Mouse (Mus musculus) cerebellum, adult 11 months (tissue): ENCODE data around the gene Cyp26b1.
"Not testable (repeated sequence)": the region's sequence is repeated elsewhere in the genome, so short reads cannot be mapped to it uniquely, and the experiment has no call there.

Experiments used
- DNase-seq: peaks from one replicate; pipeline ENCODE4 v3.0.0; 2022

Gene Cyp26b1

DNA sequence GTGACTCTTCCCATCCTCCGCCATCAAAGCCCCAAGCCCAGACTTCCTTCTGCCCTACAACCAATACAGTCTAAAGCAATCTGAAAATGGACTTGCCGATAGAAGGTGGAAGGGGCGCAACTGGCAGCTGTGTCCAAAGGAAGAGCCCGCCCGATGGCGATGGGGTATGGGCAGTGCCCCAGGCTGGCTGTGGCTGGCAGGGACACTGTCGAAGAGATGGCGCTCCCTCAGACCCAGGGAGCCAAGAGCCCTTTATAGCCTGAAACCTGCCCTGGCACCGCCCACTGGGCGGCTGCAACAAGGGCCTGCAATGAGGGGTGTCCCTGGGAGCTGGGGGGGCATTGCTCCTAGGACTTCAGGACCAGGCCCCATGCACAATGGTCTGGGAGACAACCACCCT lies at the start of gene Cyp26b1:
Gene Cyp26b1, minus strand, starts transcription at position 216 of the 400 bp plus-strand sequence.
- DNase-seq = no peak

DNA sequence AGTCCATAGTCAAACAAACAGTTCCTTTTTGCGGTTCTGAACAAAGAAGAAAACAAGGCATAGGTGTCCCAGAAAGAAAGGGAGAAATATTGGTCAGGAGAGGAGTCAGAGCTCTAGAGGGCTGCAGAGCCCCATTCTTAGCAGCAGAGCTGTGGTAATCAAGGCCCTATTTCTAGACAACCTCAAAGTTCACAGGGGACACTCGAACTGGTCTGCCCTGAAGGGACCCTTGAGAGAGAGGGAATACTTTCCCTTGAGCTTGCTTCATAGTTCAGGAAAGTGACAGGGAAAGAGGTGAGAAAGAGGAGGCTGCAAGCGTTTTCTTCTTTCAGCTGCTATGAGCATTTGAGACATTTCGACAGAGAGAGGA lies 47.3 kb upstream of the Cyp26b1 start:
- no peak for DNase-seq

DNA sequence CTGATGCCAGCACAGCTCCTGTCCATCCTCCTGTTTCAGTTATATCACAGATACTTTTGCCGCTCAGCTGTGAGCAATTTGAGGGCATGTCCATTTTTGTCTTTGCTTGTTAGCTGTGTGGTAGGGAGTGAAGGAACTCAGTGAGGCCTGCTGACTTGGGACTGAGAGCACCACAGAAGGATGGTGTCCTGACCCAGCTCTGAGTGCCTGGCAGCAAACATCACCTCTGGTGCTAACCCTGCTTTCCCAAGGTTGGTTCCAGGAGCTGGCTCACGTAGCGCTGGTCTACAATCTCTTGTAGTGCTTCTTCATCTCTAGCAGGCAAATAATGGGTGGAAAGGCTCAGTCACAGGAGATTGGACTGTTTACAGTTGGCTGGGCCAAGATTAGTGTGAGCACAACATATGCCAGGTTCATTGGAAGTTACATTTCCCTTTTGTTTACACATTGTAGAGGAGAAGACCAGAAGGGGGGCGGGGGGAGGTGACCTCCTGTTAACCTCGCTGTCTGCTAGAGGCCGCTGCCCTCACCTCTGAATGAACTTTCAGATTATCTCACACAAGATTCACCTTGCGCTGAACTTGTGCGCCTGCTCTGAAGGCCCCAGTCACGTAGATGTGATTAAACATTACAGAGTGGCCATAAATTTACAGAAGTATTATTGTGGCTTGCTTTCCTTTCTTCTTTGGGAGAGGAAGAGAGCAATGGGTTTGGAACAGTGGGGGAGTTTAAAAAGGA lies 46.8 kb upstream of the Cyp26b1 start:
- DNase-seq = no peak

DNA sequence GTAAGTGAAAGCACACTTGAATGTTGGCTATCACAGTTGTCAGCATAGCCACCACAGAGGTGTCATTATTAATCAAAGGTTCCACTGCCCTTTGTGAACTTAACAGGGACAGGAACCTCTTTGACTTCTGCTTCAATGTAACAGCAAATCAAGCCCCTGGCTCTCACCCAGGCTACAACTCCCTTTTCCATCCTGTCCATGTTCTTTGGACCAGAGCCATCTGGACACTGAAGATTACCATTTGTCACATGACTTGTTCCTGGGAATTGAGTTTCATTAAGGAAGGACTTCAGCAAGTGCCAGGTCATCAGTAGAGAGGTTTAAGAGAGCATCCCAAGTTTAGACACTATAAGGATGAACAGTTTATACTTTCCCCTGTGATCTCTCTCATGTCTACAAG lies 44.5 kb upstream of the Cyp26b1 start:
- DNase-seq = no peak

DNA sequence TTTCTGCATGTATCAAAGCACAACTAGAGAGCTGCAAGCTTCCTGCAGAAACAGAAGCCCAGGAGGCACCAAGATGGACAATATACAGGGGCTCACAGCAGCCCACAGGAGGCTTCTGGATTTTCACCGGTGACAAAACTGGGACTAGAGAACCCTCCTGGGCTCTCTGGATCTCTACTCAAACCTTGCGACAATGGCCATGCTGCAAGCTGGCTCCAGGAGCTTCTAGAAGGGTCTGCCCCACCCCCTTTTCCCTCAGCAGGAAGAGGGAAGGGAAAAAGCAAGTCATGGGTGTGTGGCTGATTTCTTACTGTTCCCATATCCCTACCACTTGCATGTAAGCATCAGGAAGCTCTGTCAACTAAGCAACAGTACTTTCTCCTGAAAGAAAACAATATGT lies 37.9 kb upstream of the Cyp26b1 start:
- no peak for DNase-seq

DNA sequence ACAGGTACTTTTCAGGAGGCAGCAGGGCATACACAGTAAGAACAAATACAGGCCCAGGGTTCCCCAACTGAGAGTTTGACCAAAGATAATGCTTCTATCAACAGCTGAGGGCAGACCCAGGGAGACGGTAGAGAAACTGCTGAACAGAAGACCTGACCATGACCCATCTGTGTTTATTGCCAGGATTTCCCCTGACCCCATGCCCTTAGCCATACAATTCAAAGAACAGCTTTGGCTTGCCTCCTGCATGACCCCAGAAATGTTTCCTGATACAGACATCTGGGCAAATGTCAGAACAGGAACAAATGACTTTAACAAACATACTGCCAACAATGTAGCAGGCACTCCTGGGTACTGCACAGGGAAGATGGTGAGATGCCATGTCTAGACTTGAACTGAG lies 36.6 kb upstream of the Cyp26b1 start:
- DNase-seq = no peak

DNA sequence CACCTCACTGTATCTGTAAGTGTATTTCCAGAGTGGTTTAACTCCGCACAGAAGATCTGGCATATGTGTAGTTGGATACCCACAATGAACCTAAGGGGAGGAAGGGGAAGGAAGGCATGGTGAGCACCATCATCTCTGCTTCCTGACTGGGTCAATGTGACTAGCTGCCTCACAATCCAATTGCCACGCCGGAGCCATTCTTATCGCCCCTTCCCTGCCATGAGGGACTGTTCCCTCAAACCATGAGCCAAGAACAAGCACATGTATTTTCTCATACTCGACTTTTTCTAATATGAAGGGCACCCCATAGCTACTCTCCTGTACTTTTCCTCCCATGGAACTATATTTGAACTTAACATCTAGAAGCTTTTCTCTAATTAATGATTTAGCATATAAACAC lies 35.1 kb upstream of the Cyp26b1 start:
- no peak for DNase-seq

DNA sequence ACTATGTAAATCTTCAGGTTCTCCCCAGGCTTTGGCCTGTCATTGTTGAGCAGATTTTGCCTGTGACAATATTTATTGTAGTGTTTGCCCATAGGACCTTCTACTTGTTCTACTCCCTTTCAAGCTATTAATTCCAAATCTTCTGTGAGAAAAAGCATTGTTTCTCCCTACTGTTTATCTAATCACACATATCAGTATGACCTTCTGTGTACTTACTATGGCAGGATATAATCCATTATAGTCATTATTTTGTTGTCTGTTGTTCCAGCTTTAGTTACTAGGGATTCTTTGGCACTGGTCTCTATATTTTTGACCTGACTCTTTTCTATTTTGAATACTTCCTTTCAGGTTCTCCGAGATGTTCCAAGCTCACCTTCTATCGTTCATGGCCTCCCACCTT lies 32.7 kb upstream of the Cyp26b1 start:
- no peak for DNase-seq

DNA sequence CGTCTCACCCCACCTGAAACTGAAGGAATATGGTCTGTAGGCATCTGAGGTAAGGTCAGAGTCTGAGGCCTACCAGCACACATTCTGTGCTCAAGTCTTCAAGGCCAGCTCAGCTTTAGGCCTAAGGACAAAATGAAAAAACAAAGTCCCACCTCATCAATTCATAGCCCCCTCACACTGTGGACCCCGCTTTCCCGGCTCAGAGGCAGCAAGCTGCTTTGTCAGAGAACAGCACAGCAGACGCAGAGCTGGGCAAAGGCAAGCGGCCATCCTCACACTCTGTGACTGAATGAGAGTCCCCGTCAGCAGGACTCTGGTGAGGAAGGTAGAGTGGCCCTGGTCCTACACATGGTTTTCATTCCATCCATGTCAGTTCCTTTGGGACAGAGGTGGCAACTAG lies 25.5 kb upstream of the Cyp26b1 start:
- DNase-seq = no peak

DNA sequence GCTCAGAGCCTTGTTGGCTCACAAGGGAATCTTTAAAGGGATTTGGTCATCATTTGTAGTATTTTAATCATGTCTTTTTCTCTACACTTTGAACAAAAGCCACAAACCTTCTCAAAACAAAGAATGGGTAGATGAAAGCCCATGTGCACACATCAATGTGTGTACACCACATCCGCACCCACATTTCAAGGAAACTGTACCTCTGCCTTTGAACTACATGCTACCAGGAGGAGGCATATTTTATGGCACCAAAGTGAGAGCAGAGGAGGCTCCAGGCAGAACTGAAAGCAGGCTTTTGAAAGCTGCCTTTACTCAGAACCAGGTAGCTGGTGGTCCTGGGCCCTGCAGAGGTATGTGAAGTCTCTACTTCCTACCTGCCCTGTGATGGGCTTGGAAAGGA lies 23.3 kb upstream of the Cyp26b1 start:
- no peak for DNase-seq

DNA sequence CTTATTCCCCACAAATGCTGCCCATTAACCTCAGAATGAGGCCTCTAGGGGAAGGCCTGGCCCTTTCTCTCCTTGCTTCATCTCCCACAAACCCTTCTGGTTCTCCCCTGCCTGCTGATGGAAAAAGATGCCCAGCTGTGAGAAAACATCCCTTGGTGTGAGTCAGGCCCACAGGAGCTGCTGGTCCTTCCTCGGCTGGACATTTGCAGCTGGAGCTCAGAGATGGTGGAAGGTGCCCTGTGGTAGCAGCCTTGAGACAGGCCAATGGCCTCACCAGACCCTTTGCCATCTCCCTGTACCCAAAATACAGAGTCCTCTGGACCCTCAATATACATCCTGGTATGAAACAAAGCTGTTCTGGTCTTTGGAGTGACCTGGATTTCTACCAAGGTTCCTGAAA lies 22.9 kb upstream of the Cyp26b1 start:
- DNase-seq = no peak

DNA sequence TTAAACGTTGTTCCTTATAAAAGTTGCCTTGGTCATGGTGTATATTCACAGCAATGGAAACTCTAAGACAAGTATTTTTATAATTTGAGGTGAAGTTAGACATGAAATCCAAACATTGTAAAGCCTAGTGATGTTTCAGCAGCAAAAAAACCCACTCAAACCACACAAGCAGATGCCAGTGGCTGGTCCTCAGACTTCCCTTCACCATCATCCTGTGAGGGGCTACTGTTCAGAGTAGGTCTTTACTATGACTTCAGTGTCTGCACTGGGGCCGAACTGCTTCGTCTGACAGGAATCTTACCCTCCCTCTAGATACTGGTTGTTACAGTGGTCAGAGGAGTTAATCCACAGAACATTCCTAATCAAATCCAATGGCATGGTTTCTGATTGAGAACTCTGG lies 19.9 kb upstream of the Cyp26b1 start:
- DNase-seq = no peak

DNA sequence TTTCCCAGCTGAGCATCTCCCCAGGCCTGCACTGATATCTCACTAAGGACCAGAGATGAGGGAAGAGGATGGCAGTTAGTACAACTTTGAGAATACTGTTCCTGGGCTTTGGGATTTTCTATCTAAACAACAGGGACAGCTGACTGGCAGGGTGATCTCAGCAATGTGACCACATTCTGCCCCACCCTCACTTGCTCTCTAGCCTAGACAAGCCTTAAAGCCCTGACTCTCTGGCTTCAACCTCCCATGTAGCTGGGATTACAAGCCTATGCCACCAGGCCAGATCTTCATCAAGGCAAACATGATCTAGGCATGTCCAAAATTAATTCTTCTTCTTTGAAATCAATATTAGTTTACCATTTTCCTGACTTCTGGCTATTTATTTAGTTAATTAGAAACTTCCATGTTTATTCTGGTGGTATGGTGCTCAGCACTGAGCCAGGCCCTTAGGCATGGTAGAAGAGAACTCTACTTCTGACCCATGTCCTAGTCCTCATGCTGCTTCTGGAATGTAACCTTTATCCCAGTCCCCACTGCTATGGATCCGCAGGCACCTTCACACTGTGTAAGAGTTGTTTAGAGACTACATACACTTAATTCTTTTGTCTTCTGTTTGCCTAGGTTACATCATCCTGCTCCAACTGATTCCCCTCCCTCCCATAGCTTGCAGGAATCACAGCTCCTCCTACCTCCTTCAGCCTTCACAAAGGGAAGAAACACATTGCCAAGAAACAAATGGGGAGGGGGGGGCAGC lies 7.6 kb upstream of the Cyp26b1 start:
- no peak for DNase-seq

DNA sequence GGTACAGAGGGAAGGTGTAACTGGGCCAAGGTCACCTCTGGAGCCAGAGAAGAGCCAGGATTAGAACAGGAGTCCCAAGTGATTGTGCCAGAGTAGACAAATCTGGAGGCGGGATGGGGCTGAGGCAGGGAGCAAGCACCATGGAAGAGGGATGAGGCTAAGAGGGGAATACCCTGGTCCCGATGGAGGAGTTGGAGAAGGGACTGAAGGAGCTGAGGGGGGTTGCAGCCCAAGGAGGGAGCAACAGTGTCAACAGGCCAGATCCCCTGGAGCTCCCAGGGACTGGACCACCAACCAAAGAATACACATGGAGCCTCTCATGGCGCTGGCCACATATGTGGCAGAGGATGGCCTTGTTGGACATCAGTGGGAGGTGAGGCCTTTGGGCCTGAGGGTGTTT lies 5.6 kb upstream of the Cyp26b1 start:
- not testable (repeated sequence) for DNase-seq

DNA sequence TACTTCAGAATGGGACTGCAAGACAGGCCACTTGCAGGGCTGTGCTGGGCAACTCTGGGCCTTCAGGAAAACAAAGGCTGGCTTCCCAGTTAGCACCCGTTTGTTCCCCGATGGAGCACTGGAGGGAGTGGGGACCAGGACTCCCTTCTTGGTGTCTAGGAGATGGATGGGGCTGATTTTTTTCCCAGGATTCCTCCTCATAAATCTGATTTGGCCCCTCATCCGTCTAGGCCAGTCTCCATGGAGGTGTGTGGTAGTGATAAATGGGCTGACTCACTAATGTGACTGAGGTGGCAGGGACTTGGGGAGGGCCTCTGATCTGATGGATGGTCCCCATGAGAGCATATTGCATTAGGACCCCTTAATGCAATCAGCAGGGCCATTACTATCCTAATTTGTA lies 5.0 kb upstream of the Cyp26b1 start:
- DNase-seq = no peak

DNA sequence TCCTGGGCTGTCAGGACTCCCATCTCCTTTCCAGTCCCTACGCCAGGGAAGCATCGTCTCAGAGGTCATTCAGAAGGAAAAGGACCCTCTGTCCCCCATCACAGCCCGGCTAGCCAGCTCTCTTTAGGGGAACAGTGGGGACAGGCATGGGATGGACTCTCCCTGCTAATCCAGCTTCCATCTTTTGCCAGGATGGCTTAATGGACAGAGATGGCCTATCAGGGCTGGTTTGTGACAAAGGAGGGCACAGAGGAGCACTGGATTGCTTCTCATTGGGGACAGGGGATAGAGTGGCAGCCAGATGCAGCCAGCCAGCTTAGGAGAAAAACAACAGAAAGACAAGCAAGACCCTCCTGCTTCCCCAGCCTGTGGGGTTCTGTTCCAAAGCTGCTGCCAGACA lies 918 bp upstream of the Cyp26b1 start:
- DNase-seq = no peak

DNA sequence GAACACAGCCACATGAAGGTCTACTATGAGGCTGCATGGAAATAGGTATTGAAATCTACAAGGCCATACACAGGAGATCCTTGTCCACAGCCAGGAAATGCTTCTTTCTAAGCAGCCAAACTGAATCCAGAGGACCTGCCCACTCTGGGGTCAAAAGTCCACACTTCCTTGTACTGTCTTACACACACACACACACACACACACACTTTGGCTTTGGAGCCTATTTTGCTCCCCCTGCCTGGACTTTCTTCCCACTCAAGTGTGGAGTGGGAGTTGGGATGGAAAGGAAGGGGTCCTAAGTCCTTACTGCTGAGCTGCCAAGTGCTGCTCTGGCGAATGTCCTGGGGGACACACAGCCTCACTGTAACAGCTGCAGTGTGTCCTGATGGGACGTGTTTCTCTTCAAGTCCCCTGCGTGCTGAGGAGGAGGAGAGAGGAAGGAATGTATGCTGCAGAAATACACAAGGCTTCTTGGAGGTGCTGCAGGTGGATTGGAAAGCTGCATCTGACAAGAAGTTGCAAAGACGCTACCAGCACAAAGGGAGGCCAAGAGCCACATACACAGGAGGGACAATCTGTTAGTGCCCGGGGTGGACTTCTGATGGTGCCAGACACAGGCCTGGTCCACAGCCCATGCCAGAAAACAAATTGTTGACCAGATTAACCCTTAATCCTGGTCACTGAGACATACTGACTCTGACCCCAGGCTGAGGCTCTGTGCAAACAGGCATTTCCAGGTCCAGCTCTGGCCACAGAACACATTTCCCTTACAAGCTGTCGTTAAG lies 2.6 kb downstream of the Cyp26b1 start:
- DNase-seq = no peak

DNA sequence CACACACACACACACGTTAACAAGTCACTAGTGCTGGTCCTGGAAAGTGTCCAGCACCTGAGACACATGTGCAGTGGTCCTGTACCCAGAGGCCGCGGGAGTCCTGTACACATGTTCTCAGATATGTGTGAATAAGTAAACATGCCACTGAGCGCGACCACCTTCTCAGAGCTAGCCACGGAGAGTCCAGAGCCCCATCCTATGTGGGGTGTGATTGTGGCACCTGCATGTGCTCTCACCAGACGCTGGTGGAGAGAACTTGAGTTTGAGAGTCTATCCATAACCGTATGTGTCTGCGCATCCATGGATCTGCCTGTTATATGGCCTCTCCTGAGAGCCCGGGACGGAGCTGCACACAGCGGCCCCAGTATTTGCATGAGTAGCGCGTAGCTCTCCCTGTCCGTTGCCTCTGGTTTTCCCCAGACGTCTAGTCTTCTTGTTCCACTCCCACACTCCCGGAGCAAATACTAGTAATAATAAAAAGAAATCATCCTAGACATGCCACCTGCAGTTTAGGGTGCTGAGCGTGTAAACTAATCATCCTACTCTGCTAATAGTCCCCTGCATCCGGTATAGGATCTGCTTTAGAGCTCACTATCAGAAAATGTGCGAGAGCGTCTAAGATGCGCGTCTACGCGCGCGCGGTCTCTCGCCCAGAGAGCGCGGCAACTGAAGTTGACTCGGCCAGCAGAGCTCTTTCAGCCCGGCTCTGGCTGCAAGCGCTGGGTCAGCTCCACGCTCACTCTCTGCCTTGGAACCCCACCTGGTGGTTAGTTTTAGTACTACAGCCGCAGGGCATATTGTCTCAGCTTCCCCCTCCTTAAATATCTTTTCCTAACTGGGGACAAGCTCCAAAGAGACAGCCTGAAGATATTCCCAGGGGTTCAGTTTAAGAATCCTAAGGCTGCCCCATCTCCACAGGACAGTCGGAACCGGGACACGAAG lies 3.7 kb downstream of the Cyp26b1 start:
- DNase-seq = peak; percentile 69

DNA sequence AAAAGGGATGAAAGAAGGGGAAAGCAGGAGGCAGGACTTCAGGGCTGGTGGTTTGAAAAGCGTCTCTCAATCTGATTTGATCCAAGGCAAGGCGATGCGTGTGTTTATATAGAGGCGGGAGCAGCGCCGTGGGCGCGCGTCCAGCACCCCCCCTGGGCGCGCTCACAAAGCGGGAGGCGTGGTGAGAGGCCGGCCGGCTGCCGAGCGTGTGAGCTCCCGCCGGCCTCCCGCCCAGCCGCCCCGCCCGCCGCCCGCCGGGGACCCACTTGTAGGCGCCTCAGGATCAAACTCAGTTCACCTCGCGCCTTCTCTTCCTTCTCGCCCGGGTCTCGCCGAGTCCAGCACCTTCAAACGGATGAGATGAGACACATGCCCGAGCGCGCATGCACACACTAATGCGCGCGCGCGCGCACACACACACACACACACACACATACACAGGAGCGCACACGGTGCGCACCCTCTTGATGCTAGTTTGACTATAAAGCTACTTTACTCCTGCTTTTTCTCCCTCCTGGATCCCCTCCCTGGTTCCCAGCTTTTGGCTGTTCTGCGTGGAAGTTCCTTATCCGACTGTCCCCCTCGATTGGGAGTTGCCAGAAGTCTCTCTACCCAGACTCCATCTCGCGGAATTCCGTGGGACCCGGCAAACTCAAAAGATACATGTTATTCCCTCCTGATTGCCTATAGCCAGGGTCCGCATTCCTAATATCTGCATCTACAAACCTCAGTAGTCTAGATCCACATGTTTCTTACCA lies 4.6 kb downstream of the Cyp26b1 start:
- DNase-seq = no peak

DNA sequence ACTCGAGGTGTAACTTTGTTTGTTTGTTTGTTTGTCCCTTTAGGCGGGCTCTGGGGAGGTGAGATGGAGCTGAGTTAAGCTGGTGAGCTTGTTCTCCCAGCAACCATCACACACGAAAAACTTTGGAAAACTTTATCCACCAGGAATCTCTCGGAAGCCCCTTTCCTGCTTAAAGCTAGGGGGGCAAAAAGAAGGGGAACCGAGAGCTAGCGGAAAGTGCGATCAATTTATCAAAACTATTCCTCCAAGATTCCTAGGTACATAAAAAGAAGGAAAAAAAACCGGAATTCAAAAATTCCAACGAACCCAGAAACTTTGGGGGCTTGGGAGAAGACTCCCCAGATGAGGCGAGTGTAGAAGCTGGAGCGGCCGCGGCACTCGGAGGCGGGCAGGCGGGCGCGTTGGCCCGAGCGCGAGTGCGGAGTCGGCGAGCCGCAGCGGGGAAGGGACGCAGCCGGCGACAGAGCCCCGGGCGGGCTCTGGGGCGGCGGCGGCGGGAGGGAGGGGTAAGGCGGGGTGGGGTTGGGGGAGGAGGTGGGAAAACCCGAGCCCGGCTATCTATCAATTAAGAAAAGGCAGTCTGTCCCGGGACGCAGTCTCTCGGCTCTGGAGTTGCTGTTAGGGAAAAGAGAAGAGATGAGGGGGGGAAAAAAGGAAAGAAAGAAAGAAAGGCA lies 5.3 kb downstream of the Cyp26b1 start:
- DNase-seq = no peak

DNA sequence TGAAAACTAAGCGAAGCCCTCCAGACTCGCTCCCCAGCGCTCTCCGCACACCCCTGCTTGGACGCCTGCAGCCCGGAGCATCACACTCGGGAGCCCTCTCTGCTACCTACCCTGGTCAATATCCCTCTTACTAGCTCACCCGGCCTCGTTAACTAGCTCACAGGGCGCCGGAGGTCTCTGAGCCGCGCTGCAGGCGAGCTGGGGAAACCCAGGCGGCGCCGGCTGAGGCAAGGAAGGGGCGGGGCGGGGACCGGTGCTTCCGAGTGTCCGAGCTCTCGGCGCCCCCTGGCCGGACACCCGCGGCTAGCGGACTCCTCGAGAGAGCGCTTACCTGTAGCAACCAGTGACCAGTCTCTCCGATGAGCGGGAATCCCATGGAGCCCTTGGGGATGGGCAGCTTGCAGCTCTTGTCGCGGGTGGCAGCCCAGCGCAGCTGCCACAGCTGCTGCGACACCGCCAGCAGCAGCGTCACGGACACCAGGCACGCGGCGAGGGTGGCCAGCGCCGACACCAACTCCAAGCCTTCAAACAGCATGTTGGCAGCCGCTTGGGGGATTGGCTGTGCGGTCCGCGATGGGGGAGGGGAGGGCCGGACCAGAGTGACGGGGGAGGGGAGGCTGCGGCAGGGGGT lies 6.1 kb downstream of the Cyp26b1 start:
- no peak for DNase-seq
